Mouse (Mus musculus) midbrain, embryonic 11.5 days (tissue): ENCODE measurements around the gene Swap70. TPM values are rescaled to one million over a fixed set of nuclear protein-coding genes. Genes with fewer than 3 reads are reported as not detected.

Experiments
- ATAC-seq: fragments of 200-750 bp; cut with Nextera tagmentation; 2 replicates; pipeline ENCODE4 v1.8.0; 2017; ENCODE audit warnings: moderate TSS enrichment, moderate library complexity; ENCODE audit not compliant: low FRiP score
- DNase-seq: peaks from one replicate; pipeline ENCODE4 v3.0.0; 2015; ENCODE audit warnings: low spot score; ENCODE audit errors: missing footprints
- H3K27ac ChIP-seq: fragments of 300-500 bp; sonication (generic); 2 replicates; pipeline ENCODE4 v1.5.1; 2014; ENCODE audit warnings: low read depth, low read length
- H3K27me3 ChIP-seq: fragments of 300-500 bp; sonication (generic); 2 replicates; pipeline ENCODE4 v1.6.1; 2014; ENCODE audit warnings: mild to moderate bottlenecking, low read length, moderate library complexity, mixed read lengths; ENCODE audit not compliant: control insufficient read depth, insufficient read depth
- H3K36me3 ChIP-seq: fragments of 300-500 bp; sonication (generic); 2 replicates; pipeline ENCODE4 v1.6.1; 2014; ENCODE audit warnings: mild to moderate bottlenecking, low read length, moderate library complexity, mixed read lengths; ENCODE audit not compliant: control insufficient read depth, insufficient read depth
- H3K4me1 ChIP-seq: fragments of 300-500 bp; sonication (generic); 2 replicates; pipeline ENCODE4 v1.6.1; 2014; ENCODE audit warnings: low read length; ENCODE audit not compliant: control insufficient read depth, insufficient read depth
- H3K4me2 ChIP-seq: fragments of 300-500 bp; sonication (generic); 2 replicates; pipeline ENCODE4 v1.6.1; 2014; ENCODE audit warnings: mild to moderate bottlenecking, moderate library complexity
- H3K4me3 ChIP-seq: fragments of 300-500 bp; sonication (generic); 2 replicates; pipeline ENCODE4 v1.5.1; 2014; ENCODE audit warnings: low read depth, low read length
- H3K9ac ChIP-seq: fragments of 300-500 bp; sonication (generic); 2 replicates; pipeline ENCODE4 v1.6.1; 2014; ENCODE audit warnings: low read length
- H3K9me3 ChIP-seq: fragments of 300-500 bp; sonication (generic); 2 replicates; pipeline ENCODE4 v1.6.1; 2016; ENCODE audit warnings: low read length; ENCODE audit not compliant: control insufficient read depth
- WGBS: fragments of 180-500 bp; shearing (Covaris S2); extraction: QIAGEN DNeasy Blood & Tissue Kit; methylation state at CpG from one replicate; pipeline ENCODE4 v1.1.7; 2014; 5-methylcytosine and 5-hydroxymethylcytosine counted together
- polyA plus RNA-seq: library from polyadenylated mRNA; unstranded; fragments of >200 nt; fragmentation: Nextera tagmentation; extraction: Ambion mirVana; gene quantifications from 2 replicates; pipeline ENCODE4 v1.2.1, GENCODE M21; 2014

Gene Swap70
- polyA plus RNA-seq, 1 experiment from 2014 or later = 17.2 TPM

- DNase-seq (no peak), ATAC-seq (no peak)
- Histone ChIP-seq H3K9me3 (peaks cover 5% of the 10 kb centered on the region; the same call in 1 of the 2 replicates), H3K4me2 (no peak overlapping the region), H3K27ac (no peak overlapping the region), H3K27me3 (no peaks in the 10 kb centered on the region), H3K9ac (no peak overlapping the region), H3K4me1 (no peaks in the 10 kb centered on the region), H3K4me3 (no peak overlapping the region), H3K36me3 (no peaks in the 10 kb centered on the region)
- 85% methylated on average over 4 of the region's 4 CpGs for WGBS
These were observed 17.3 kb upstream of the Swap70 start for GRCm38 (mm10) chr7:110204208-110204607.

DNA sequence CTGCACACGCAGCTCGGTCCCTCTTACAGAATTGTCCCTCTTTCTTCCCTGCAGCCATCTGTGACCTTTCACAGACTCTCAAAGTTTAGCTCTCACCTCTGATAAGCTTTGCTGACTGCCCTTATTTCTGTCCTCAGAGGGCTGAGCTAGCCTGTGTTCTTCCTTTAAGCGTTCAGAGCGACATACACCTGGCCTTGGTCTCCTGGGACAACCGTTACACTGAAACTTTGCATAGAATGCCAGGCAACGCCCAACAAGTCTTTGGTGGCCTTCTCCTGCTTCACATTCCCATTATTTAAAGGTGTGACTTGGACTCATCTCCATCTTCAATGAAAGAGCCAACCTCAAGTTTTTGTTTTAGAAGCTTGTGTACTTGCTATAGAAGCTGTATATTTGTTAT lies 13.2 kb upstream of the Swap70 start:
- Histone ChIP-seq H3K4me1 (no peaks in the 10 kb centered on the region), H3K27ac (no peak overlapping the region), H3K4me2 (no peak overlapping the region), H3K9me3 (peaks cover 5% of the 10 kb centered on the region; the same call in 1 of the 2 replicates), H3K36me3 (no peaks in the 10 kb centered on the region), H3K27me3 (no peaks in the 10 kb centered on the region), H3K4me3 (no peak overlapping the region), H3K9ac (no peak overlapping the region)
- DNase-seq (no peak), ATAC-seq (no peak)
- WGBS = 85% methylated on average over 6 of the region's 6 CpGs

DNA sequence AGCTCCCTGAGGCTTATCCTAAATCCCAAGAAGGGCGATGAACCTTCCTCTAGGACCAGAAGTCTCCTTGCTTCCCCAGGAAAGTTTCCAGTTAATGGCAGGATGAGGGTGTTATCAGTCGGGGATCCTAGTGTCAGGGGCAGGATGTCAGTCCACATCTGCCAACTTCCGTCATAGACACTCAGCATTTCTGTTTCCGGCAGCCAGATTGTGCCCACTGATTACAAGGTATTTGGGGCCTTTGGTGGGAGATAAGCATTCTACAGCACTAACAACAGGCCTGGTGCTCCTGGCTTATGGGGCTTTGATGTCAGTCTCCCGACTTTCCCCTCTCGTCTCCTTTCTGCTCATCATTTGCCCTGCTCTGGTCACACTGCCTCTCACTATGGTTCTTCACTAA lies 12.1 kb upstream of the Swap70 start:
- no peak for ATAC-seq
- no peaks in the 10 kb centered on the region for H3K27me3 ChIP-seq
- no peak overlapping the region for H3K27ac ChIP-seq
- H3K9ac ChIP-seq = no peak overlapping the region
- no peak overlapping the region for H3K4me2 ChIP-seq
- no peak for DNase-seq
- no peaks in the 10 kb centered on the region for H3K4me1 ChIP-seq
- H3K36me3 ChIP-seq = no peaks in the 10 kb centered on the region
- no peak overlapping the region for H3K4me3 ChIP-seq
- WGBS = 87% methylated on average over 6 of the region's 6 CpGs
- H3K9me3 ChIP-seq = peaks cover 5% of the 10 kb centered on the region; the same call in 1 of the 2 replicates

GRCm38 (mm10) chr7:110211025-110211424 lies 10.5 kb upstream of the Swap70 start:
- Histone ChIP-seq H3K4me3 (no peak overlapping the region), H3K9ac (no peak overlapping the region), H3K9me3 (peaks cover 5% of the 10 kb centered on the region; the same call in 1 of the 2 replicates), H3K27ac (no peak overlapping the region), H3K4me1 (no peaks in the 10 kb centered on the region), H3K36me3 (no peaks in the 10 kb centered on the region), H3K4me2 (no peak overlapping the region), H3K27me3 (no peaks in the 10 kb centered on the region)
- 79% methylated on average over 3 of the region's 3 CpGs for WGBS
- no peak for ATAC-seq
- no peak for DNase-seq

GRCm38 (mm10) chr7:110214882-110215281 lies 6.6 kb upstream of the Swap70 start:
- ATAC-seq (no peak), DNase-seq (no peak)
- no peaks in the 10 kb centered on the region for H3K9me3 ChIP-seq
- no peak overlapping the region for H3K4me2 ChIP-seq
- H3K4me3 ChIP-seq = no peak overlapping the region
- no peaks in the 10 kb centered on the region for H3K27me3 ChIP-seq
- no peaks in the 10 kb centered on the region for H3K4me1 ChIP-seq
- no peaks in the 10 kb centered on the region for H3K36me3 ChIP-seq
- 83% methylated on average over 3 of the region's 3 CpGs for WGBS
- H3K27ac ChIP-seq = no peak overlapping the region
- no peak overlapping the region for H3K9ac ChIP-seq

- no peaks in the 10 kb centered on the region for H3K27me3 ChIP-seq
- no peak overlapping the region for H3K27ac ChIP-seq
- H3K9me3 ChIP-seq = no peaks in the 10 kb centered on the region
- no peaks in the 10 kb centered on the region for H3K36me3 ChIP-seq
- WGBS = 17% methylated on average over 8 of the region's 8 CpGs
- H3K4me1 ChIP-seq = peaks cover 2% of the 10 kb centered on the region; the same call in 1 of the 2 replicates
- peak overlapping the region; percentile 79; the same call in 1 of the 2 replicates for H3K9ac ChIP-seq
- no peak for DNase-seq
- peak overlapping the region; percentile 73 for H3K4me3 ChIP-seq
- ATAC-seq = no peak; the same call in 1 of the 2 replicates
- H3K4me2 ChIP-seq = peak overlapping the region; percentile 72
These were observed 393 bp upstream of the Swap70 start for GRCm38 (mm10) chr7:110221051-110221585.

DNA sequence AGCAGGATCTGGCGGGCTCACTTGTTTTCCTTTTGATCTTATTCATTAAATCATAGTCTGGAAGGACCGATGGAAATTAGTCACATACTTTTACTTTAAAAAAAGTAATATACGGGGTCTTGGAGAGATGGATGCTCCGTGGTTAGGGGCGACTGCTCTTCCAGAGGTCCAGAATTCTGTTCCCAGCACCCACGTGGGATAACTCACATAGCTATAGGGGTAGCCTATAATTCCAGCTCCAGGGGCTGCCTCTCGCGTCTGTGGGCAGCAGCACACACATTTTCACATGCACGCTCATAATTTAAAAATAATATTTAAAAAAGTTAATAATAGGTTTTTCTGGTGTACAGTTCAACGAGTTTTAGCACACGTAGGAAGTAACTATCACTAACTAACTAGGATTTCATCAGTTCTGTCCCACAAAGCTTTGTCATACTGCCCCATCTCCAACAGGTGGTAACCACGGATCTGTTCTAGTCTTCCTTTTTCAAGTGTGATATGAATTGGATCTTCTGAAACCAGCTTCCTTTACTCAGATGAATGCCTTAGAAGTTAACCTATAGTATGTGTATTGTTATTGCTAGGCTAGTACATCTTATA lies 1.2 kb downstream of the Swap70 start:
- Histone ChIP-seq H3K4me2 (peak overlapping the region; percentile 72), H3K4me3 (peak overlapping the region; percentile 73), H3K4me1 (peaks cover 2% of the 10 kb centered on the region; the same call in 1 of the 2 replicates), H3K36me3 (no peaks in the 10 kb centered on the region), H3K27ac (no peak overlapping the region), H3K27me3 (no peaks in the 10 kb centered on the region), H3K9ac (no peak overlapping the region), H3K9me3 (no peaks in the 10 kb centered on the region)
- no peak for ATAC-seq
- DNase-seq = peak; percentile 88
- WGBS = 27% methylated on average over 12 of the region's 12 CpGs

- H3K4me1 ChIP-seq = peaks cover 2% of the 10 kb centered on the region; the same call in 1 of the 2 replicates
- DNase-seq = peak; percentile 70
- WGBS = 71% methylated on average over 2 of the region's 2 CpGs
- no peaks in the 10 kb centered on the region for H3K36me3 ChIP-seq
- no peaks in the 10 kb centered on the region for H3K9me3 ChIP-seq
- H3K27ac ChIP-seq = no peak overlapping the region
- H3K4me3 ChIP-seq = no peak overlapping the region
- no peak overlapping the region for H3K4me2 ChIP-seq
- no peak overlapping the region for H3K9ac ChIP-seq
- H3K27me3 ChIP-seq = no peaks in the 10 kb centered on the region
- ATAC-seq = no peak
These were observed 2.4 kb downstream of the Swap70 start for GRCm38 (mm10) chr7:110223727-110224510.

- peaks cover 2% of the 10 kb centered on the region; the same call in 1 of the 2 replicates for H3K4me1 ChIP-seq
- no peak overlapping the region for H3K27ac ChIP-seq
- H3K27me3 ChIP-seq = no peaks in the 10 kb centered on the region
- H3K9me3 ChIP-seq = no peaks in the 10 kb centered on the region
- H3K9ac ChIP-seq = no peak overlapping the region
- no peaks in the 10 kb centered on the region for H3K36me3 ChIP-seq
- H3K4me3 ChIP-seq = no peak overlapping the region
- no peak for ATAC-seq
- no peak for DNase-seq
- WGBS = 91% methylated on average over 5 of the region's 5 CpGs
- H3K4me2 ChIP-seq = no peak overlapping the region
These were observed 5.0 kb downstream of the Swap70 start for GRCm38 (mm10) chr7:110226484-110226883.
